Mouse (Mus musculus) cerebellum, postnatal 25 days (tissue): Measurements from ENCODE around the gene Rnf213.

ENCODE experiments used
- DNase-seq, 2 experiments: peaks; one replicate each; pipeline ENCODE4 v3.0.0; 2021; ENCODE audit warnings: mixed read lengths in 2 of 2

Gene Rnf213

DNA sequence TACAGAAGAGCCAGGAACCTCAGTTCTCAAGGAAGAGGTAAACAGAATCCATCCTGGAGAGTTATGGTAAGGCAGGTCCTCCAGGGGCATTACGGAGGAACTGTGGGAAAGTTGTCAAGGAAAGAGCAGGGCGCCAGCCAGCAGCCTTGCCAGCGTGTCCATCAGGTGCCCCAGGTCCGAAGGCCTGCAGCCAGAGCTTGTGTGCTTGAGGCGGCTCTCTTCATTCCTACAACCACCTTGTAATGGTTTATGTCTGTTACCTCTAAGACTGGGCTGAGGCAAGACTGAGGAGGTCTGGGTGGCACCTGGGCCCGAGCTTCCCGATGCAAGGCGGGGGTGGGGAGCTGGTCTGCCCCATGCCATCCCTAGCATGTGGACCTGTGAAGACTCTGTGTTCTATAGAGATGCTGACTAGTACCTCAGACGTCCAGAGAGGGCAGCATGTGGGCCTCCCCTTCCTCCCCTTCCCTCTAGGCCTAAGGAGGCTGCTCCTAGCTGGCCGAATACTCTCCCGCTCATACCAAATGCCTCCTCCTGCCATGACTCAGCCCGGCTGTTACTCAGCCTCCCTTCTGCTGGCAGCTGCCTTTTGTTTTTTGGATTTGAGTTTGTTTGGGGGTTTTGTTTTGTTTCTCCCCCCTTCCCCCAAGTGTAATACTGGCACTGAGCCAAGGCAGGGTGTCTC is 123.9 kb downstream of the Rnf213 start:
- DNase-seq = peak; percentile 67 to 68

DNA sequence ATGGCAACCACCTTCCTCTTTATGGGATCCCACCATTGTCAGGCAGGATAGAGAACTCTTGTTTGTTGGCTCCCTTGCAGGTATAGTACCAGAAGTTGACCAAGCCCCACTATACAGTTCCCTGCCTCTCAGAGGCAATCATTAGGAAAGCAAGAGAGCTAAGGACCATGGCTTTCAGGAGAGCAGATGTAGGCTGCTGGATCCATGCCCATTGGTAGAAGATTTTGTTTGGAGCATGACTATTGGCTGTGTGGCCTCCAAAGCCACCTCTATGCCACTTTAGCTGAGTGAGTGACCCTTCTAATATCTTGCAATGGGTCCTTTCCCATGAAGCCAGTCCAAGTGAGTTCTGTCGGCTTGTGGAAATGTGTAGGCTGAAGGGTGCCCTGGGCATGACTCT is 126.5 kb downstream of the Rnf213 start:
- no peak for DNase-seq

DNA sequence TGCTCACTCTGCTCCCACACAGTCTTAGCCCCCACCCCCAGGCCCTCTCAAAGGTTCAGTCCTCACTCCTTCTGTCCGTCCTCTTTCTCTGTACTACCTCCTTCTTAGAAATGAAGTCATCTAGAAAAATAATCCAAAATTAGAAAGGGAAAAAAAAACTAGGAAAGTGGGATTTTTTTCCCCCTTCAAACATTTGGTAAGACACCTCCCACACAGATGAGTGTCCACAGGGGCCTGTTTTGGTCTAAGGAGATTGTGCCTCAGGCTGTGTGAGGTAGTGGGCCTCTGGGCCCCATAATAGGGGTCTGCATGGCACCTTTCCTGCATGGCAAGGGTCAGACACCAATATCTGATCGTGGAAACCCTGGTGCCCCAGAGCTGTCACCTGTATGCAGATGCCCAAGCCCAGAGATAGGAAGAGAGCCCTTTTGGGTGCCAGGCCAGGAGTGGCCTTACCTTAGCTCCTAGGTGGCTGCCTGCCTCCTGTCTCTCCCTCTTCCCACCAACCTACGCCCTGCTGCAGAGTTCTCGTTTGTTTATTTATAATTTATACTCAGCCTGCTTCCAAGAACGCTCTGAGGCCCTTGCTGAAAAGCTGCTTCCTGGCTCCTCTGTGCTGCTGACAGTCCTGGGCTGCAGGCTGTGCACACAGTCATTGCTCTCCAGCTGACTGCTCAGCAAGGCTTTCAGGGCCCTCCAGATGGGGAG is 127.3 kb downstream of the Rnf213 start:
- DNase-seq = no peak

DNA sequence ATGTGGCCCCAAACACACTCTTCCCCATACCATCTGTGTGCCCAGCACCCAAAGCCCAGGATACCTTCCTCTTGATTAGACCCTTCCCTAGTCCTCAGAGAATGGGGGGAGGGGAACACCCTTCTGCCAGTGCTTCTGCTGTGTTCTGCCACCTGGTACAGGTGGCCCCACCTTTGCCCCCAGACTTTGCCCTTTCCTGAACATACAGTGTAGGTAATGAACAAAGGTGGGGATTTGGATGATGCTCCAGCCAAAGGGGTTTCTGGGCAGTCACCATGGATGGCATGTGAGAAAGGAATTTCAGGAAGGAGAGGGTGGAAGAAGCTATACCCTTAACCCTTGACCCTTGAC is 127.8 kb downstream of the Rnf213 start:
- no peak for DNase-seq

DNA sequence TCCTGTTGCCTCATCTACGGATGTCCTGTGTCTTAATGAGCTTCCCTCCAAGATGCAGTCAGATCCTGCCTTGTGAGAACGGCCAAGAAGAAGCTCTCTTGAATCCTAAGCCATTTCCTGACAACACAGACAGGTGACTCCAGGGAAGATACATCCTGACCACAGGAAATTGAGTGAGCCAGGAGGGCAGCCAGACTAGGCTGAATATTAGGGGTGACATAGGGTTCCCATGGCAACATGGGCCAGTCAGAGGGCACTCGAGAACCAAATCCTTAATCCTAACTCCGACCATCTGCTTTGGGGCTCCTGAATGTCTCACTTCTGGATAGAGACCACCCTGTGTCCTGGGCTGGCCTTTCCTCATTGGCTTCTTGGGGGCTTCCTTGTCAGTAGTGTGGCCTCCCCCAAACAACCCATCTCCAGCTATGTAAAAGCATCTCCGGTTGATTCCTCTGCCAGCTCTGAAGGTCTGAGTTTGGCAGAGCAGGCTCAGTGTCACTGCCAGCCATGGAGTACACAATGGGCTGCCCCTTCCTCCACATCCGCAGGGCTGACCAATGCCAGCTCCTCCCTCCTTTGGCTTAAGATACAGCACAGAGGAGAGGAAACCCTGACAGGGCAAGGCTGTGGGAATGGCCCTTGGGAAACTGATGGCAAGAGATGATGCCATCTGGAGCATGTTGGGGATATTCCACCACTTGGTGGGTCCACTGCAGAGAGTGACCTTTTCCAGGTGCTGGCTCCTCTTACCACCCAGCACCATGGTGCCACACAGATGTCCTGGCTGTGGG is 129.2 kb downstream of the Rnf213 start:
- peak in 1 of 2 experiments; percentile 80 for DNase-seq

DNA sequence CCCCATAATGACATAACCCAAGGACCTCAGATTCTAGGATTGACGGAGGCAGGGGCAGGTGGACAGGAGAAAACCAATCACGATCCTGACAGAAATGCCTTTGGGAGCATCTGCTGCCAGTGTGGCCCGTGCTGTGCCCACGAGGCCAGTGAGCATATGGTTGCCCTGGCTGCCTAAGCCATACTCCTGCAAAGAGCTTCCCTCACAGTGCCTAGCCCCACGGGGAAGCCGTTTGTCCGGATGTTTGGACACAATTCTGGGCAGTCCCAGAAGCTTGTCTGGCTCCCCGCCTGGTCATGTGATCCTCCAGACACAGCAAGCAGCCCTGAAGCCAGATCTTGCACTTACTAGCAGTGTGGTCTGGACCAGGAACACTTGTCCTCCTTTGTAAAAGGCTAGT is 129.9 kb downstream of the Rnf213 start:
- peak; percentile 98 to 99 for DNase-seq

DNA sequence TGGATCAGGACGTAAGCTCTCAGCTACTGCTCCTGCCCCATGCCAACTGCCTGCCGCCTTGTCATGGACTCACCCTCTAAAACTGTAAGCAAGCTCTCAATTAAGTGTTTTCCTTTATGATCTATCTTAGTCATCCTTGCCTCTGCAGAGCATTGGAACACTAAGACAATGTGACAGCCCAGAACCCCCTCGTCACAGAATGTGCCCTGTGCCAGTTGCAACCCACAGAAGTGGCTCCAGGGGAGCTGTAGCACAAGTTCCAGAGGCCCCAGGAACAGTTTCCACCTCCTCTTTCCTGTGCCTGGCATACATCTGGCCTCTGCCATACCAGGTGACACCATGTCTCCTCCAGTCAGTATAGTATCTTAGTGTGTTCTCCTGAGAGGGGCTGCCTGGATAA is 130.5 kb downstream of the Rnf213 start:
- DNase-seq = no peak

DNA sequence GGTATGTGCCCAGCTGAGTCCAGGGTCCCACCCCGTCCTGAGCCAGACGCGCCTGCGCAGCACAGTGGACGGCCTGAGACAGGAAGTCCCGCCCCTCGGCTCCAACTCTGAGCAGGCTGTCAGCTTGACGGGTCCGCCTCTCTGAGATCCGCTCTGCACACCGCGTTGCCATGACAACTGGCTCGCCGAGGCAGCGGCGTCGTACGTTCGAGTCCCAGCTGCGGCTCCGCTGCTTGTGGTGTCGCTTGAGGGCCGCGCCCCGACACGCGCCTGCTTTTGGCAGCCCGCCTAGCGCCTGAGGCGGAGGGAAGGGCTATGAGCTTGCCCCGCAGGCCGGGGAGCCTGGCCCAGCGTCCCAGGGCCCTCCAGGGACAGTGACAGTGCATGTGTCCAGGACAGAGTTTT is 131.6 kb downstream of the Rnf213 start:
- peak; percentile 75 to 86 for DNase-seq

DNA sequence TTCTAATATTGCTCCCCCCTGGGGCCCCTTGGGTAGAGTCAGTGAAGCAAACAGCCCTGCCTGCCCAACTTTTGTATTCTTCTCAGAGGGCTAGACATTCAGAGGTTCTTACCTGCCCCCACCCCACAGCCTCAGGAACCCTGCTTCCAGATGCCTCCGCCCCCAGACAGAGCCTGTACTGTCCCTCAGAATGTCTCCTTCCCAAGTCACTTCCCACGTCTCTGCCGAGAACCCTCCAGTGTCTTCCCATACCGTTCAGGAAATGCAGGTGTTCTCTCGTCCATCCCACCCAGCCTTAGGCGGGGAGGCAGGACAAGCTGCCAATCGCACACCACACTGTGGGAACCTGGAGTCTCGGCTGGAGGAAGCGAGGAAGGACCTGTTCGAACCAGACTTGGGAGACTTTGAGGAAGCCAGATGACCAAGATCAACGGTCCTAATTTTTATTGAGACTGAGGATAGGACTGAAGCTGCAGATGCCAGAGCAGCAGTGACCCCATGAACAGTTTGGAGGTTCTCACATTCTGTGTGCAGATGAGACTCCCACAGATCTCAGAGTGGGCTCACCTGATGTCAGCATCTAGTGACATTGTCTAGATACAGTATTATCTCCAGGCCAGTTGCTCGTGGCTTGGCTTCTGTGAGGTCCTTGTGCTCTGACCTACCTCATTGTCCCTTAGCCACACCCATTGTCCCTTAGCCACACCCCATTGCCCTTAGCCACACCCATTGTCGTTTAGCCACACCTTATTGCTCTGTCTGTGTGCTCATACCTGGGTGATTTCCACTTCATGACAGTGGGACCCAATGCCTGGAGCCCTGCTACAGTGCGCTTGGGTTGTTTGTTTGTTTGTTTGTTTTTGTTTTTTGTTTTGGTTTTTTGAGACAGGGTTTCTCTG is 133.4 kb downstream of the Rnf213 start:
- no peak for DNase-seq

DNA sequence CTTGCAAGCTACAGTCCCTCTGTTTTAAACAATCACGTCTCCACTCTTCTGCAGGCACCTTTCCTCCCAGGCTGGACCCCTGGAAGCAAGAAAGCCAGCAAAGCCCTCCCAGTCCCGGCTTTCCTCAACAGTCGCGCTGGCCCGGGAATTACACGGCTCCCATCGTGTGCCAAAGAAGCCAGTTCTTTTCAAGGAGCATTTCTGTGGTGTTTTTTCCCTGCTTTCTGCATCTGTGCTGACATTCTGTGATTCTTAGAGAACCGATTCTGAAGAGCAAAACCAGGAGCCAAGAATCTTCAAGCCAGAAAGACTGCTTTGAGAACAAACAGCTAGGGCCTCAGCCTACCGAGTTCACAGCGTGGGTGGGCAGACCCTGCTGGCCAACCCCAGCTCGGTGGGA is 136.0 kb downstream of the Rnf213 start:
- no peak for DNase-seq

DNA sequence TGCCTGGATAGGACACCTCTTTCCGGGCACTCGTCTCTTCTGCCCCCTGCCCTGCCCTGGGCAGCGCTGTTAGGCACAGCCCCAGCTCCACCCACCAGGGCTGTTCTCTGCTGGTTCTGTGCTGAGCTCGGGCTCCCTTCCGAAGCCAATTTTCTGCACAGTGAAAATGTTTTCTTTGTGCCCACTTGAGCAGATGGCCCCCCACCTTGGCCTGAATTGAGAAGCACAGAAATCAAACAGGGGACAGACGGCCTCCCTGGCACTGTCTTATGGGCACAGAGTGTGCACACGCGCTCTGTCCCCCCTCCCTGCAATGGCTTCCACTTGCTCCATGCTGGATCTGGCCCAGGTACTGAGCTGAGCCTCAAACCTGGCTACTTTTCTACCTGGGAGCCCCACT is 139.6 kb downstream of the Rnf213 start:
- DNase-seq = peak; percentile 83 to 86

DNA sequence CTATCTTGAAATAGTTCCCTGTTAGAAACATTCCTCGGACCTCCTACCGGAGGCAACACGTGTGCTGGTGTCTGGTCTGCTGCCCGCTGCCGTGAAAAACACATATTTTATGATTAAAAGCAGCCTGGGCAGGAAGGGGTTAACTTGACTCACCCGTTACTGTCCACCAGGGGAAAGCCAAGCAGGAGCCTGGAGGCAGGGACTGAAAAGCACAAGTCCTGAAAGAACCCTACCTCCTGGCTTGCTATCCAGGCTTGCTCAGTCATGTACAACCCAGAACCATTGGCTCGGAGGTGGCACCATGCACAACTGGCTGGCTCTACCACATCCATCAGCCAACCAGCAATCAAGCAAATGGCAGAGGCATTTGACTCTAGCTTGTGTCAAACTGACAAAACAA is 140.8 kb downstream of the Rnf213 start:
- DNase-seq = no peak
